Mouse (Mus musculus) layer of hippocampus, postnatal 25 days (tissue): ENCODE measurements at regions not wholly inside any gene's neighbourhood (a gene's known extent, or its start where the extent isn't known, plus 50 kb on each side); places are given as distances from the start of the nearest gene placed in this dataset.
A peak's percentile ranks its signal among the peaks of the same experiment; 100 is the strongest.

Experiments used
- DNase-seq, 2 experiments: peaks; one replicate each; pipeline ENCODE4 v3.0.0; 2022; ENCODE audit warnings: mixed read lengths in 2 of 2, low spot score in 1 of 2; ENCODE audit errors: extremely low spot score in 1 of 2

DNA sequence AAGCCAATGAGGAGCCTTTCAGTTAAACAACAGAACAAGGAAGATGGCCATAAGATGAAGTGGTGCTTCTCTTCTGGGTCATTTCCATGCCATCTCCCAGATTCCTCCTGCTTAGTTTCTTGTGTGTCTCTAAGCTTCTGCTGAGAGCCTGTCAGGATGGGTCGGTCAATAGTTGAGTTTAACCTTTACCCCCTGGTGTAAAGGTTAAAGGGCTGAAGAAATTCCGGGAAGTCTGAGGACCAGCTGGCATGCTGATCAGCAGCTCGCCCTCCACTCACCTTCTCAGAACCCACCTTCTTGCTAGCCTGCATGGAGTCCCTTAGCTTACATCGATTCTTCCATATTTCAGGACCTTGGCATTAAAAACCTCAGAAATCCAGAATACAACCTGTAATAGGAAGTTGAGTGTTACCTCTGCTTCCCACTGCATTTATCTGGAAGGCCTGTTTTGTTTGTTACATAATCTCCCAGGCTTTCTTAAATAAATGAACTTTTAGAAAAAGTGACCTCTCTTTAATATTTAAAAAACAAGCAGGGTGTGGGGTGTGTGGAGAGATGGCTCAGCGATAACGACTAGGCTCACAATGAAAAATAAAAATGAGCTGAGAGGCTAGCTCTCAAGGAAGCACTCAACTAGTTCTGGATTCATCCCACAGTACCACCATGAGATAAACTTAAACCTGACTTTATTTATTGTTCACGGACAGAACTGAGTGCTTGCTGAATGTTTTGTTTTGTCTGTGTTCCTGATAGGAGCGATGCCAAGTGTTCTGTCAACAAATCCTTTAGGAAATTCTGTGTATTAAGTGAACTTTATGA lies 225.9 kb upstream of the Arrdc4 start:
- no peak for DNase-seq

DNA sequence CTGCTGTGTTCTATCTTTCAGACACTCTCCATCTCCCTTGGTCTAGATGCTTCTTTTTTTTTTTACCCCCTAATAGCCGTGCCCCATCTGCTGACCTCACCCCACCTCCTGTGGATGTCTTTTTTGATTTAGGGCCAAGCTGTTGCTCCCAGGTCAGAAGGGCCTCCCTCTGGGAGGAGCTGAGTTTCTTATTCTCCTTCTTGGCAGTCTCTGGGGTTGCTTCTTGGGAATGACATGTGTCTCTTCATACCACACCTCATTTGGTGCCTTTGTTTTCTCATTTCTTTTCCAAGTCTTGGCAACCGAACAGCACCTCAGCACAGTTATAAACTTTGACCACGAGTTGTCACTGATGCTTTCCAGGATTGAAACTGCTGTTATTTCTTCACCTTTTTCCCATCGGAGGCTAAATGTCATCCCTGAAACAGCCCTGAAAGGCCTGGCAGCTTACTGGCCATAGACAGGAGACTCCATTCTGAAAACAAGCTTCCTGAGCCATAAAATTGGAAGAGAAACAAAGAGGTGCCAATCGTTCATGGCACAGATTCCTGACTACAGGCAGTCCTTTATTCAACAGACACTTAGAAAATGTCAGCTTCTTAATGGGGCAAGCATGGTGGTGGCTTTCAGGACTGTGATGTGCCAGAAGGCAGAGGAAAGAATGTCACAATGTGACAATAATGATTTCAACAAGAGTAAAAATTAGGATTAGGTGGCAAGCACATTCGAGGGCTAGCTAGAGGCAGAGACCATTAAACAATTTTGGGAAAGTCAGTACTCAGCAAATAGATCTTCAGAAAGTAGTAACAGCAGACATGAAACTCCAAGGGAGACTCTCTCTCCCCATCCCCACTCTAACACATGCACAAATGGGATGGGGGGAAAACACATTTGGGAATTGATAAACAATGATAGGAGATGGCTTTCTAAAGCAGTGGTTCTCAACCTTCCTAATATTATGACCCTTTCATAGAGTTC lies 197.1 kb upstream of the Arrdc4 start:
- no peak for DNase-seq

DNA sequence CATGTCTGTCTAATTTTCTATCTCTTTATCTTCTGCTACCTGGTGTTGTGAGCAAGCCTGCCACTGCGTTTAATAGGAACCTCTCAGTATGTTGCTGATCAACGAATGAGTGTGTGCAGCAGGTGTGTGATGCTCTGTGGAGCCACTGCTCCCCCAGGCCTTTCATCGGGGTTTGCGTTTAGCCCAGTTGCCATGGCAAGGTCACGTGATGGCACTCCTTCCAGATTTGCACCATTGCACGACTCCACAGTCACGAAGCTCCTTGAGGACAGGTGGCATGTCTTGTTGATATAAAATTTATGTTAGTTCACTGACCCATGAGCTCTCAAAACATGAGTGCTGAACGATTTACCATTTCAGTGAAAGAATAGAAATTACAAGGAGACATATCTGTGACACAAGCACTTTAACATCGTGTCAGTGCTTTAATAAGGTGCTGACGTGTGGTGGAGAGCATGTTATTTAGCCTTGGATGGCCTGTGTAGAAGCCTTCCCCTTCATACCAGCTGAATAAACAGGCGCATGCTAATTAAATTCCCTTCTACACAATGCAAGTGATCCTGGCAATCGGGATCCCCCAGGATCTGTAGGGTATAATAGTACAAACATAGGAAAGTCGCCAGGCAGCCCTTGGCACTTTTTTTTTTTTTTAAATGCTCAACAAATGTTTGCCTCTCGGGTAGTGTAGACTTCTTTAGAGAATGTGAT lies 181.7 kb upstream of the Arrdc4 start:
- DNase-seq = no peak

DNA sequence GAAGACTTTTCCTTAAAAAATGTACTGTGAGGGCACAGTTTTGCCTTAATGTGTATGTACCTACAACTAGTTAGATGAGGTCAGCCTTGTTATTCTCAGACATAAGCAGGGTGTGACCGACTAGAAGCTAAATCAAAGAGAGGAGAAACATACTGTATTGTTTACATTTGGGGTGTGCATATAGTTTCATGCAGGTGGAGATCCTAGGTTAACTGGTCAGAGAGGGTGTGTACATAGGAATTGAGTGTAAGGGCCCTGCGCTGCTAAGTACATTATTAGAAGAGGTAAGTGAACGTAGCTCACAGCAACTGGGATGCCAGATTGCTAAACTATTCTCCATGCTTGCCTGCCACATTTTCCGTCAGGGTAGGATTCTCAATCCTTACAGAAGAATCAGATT lies 180.6 kb upstream of the Arrdc4 start:
- no peak for DNase-seq

DNA sequence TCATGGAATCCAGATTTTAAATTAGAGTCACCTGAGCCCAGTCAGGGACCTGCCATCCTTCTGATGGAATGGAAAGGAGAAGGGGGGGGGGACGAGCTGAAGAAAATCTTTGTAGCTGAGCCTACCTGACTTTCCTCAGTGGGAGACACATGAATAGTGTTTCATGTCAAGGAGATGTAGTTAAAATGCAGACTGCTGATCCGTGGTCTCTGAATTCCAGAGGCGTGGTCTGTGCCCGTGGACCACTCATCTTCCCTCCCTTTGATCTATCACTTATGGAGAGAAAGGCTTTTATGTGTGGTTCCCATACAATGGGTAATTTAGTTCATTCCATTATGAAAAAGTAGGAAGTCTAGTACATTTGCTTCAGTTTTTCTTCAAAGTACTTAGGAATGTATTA lies 176.6 kb upstream of the Arrdc4 start:
- no peak for DNase-seq

DNA sequence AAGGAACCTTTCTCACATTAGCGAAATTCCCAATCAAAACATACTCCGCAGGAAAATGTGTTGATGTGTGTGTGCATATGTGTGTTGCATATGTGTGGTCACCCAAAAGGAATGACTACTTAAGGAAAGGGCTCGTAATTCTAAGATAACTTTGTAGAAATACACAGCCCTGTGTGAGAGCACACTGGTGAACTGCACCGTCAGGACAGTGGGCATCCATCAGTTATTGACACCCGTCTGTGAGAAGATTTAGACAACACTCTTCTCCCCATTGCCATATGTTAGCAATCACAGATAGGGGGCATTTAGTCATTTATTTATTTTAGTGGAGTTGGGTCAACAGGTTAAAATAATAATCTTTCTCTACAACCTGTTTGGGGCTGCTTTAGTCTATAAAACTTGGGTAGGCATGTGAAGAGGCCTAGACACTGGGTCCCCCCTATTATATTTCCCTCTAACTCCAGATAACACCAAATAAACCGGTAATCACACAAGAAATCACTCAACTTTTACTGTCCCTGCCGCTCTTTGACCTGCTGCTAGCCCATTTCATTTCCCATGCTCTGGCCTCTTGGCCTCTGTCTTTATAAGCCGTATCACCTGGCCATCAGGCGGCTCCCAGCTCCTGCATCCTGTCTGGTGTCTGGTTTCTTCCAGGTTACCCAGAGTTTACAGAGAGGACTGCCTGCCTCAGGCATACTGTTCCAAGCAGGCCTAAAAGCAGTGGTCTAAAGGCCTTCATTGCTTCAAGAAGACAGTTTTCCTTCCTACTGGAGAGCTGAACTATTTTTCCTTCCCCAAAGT lies 169.8 kb upstream of the Arrdc4 start:
- DNase-seq = no peak

DNA sequence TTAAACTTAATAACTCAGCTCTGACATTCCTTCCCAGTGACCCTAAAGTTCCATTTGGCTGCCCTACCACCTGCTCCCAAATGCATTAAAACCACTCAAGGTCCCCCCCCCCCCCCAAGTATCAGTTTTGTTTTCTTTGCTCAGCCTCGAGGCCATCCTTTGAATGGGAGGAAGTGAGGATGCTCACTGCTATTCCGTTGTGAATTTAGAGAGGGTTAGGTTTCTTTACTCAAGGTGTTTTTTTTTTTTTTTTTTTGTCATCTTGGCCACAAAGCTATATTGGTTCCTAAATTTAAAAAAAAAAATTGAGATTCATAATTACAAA lies 168.8 kb upstream of the Arrdc4 start:
- no peak for DNase-seq

DNA sequence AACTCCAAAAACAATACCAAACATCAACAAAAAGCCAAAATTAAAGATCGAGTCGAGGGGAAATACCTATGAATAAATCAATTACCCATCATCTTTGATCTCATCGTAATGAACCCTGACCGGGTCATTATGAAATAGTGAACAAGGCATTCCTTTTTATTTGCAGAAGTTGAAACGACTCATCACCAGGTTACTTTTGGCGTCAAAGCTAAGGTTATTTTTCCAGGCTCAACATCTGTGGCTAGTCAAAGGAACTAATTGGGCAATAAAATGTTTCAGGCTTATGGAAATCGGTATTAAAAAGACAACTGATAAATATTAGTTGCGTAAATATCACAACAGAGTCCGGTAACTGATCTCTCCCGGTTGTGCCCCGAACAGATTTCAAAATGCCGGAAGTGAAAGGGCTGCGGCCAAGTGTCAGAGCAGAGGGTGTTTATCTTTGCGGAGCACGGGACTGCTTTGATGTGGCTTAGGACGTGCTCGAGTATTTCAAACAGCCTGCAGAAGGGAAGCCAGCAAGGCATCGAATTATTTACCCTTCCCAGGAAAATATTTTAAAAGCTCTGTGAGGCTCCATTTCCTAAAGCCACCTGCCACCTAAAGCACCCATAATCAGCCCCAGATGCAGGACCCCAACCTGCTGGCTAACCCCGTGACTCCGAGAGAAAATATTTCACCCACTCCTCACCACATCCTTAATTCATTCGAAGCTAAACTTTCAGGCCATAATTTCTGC lies 168.3 kb upstream of the Arrdc4 start:
- no peak for DNase-seq

DNA sequence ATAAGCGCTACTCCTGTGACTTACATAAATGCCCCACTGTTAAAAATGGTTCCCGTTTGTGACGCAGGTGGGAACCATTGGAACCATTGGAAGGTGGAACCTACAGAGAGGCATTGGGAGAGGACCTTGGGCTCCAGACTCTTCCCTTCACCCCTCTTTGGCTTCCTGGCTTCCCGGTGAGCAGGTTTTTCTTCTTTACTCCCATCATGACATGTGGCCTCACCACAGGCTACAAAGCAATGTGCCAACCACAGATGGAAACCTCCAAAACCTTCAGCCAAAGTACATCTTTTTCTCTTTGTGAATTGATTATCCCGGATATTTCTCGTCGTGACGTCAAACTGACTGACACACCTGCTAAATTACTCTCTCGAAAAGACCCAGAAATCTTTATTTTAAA lies 166.9 kb upstream of the Arrdc4 start:
- no peak for DNase-seq

DNA sequence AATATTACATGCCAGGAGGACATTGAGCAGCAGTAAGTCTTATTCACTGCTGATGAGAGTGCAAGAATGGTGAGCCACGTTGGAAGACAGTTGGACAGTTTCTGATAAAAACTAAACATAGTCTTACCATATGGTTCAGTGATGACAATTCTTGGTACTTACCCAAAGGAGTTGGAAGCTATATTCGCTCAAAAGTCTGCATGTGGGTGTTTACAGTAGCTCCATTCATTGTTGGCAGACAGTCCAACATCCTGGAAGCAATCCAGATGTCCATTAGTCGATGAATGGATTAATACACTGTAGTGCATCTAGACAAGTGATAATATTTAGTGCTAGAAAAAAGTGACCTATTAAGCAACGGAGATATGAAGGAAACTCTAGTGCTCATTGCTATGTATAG lies 165.3 kb upstream of the Arrdc4 start:
- peak in 1 of 2 experiments; percentile 11 for DNase-seq

DNA sequence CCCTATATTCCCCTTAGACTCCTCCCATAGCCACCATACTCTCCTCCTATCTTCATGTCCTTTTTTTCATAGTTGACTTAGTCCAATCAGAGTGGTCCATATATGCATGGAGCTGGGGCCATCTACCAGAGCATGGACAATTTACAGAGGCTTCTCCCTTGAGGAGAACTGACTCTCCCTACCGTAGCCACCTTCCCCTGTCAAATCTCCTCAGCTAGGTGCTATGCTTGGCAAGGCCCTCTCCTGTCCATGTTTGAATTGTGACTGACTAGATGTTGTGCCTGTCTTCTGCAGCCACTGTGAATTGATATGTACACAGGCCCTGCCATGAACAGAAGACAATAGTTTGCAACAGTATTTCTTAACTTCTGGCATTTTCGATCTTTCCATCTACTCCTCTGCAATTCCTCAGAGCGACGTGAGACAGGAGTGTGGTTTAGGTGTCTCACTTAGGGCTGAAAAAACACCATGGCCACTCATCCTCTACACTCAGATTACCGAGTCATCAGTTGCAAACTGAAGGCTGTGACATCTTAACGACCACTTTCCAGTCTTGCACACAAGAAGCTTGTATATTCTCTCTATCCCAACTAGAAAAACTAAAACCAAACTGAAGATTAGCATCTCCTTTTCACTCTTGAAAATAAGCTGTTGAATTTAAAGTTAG lies 163.1 kb upstream of the Arrdc4 start:
- no peak for DNase-seq

DNA sequence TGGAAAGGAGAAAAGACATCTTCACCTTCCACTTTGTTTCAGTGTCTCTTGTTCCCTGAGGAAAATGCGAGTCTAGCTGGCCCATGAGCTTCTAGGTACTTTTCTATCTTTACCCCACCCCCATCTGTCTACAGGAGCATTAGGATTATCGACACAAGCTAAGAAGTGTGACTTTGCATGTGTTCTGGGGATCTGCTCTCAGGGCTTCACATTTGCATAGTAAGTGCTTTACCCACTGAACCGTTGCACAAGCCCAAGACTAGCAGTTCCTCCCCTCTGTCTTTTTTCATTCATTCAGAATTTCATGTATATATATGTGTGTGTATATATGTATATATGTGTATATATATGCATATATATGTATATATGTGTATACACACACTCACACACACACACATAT lies 162.5 kb upstream of the Arrdc4 start:
- DNase-seq = no peak

DNA sequence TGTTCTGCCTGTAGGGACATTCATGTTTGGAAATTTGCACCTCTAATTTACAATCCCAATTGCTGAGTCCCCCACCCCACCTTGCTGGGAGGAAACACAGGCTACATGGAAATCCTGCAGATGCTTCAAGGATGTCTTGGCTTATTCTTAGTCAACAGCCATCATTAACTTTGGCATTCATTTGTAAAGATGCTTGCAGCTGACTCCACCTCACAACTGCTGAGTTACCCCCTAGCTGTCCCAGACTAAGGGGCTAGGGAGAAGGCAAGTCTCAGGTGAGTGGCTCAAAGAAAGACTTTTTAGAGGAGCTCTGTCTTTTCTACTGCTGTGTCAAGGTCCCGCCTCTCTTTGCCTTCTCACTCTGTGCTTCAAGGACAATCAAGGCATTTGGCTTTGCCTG lies 160.7 kb upstream of the Arrdc4 start:
- no peak for DNase-seq

DNA sequence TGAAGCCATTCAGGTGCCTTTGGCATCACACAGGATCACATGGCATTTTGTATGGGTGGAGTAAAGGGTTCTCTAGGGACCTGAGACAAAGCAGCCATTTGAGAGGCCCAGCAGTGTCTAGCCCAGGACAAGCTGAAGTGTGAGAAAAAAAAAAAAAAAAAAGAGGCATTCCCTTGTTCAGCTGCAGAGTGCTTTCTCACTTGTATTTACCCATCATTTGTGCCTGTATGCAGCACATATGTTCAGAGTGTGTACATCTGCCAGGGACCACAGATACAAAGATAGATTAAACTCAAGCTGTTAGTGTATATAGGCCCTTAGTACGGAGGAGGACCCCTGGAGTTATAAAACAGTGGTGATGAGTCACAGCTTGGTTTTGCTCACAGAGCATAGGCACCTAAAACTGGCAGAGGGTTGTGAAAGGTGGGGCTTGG lies 159.4 kb upstream of the Arrdc4 start:
- DNase-seq = no peak

DNA sequence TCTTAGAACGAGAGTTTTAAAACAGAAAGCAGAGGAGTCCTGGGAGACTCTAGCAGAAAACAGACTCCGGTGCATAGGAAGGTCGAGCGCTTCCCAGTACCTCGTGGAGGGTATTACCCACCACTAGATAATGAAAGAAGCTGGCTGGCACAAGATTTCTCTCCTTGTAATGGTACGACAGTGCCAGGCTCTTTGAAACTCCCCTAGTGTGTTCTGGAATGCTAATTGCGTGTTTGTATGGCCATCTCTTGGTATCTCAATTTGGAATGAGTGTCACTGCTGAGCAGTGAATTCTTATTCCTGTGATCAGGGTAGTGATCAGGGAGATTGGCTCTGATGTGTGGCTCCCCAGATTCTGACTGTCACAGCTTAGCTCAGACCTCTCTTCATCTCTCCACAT lies 158.8 kb upstream of the Arrdc4 start:
- no peak for DNase-seq

DNA sequence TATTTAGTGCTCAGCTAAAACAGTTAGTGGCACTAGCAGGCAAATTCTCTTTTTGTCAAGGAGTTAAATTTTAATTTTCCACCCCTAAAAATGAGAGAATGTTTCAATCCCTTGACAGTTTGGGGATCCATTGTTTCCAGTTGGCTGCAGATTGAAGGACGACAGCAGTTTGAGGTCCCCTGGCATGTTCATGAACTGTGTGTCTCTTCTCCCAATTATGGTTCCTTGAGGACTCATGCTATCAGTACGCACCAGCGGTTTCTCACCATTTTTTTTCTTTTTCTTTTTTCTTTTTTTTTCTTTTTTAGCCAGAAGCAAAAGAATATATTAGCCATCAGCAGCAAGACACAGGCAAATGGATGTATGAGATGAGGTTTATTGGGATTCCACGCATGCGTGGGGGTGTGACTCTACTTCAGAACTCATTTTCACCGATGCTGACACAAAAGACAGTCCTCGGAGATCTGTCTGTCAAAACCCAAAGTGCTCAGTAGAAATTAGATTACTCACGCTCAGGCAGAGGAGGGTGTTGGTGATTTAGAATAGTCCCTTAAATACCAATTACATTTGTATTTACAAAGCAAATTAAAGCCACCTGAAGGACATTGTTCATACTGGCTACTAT lies 157.8 kb upstream of the Arrdc4 start:
- no peak for DNase-seq

DNA sequence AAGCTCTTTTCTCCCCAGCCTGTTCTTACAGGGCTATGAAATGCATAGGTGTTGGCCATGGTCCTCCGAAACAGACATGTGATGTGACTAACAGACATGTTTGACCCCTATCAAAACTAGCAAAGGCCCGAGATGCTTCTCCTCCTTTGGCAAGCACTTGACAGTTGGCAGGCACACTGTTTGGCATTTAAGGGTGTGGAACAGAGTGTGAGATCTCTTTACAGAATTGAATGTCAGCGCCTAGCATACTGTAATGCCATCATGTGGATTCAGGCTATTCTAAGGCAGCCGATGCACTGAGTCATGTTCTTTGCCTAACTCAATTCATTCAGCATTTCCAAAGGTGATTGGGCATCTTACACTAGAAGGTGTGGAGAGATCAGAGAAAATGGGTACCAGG lies 156.8 kb upstream of the Arrdc4 start:
- DNase-seq = no peak

DNA sequence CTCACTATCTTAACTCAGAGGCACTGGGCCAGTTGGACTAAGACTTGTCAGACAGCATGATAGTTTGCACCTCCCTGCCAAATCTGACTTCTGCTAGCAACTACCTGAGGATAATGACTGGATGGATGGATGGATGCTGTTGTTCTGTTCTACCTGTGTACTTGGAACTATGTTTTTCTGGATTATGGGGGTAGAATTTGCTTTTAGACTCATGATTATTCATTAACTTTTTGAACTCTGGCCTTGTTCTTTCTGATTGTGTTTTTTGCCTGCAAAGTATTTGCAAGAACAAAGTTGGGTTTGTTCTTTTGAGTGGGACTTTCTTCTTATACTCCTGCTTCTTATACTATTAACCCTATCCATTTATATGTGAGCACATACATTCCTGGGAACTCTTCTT lies 137.1 kb upstream of the Arrdc4 start:
- DNase-seq = no peak

DNA sequence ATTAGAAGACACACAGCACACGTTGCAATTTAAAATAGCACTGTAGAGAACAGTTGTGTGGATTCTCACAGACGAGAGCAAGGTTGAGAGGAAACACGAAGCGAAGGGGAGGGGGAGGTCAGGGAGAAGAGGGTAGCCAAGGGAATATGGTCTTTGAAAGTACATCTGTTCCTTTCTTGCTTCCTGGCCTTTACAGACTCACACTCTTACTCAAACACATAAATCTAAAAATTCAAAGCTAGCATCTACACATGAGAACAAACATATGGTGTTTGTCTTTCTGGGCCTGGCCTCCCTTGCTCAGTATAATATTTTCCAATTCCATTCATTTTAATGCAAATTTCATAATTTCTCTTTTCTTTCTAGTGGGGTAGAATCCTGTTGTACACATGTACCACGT lies 124.0 kb upstream of the Arrdc4 start:
- DNase-seq = no peak
